Mouse (Mus musculus) forelimb bud, embryonic 11.5 days (tissue): ENCODE results near the gene Tceal1.
"Not testable (repeated sequence)": the region's sequence is repeated elsewhere in the genome, so short reads cannot be mapped to it uniquely, and the experiment has no call there.

ENCODE experiments used
- DNase-seq: peaks from one replicate; pipeline ENCODE4 v3.0.0-alpha.2; 2012; ENCODE audit warnings: low read depth, low spot score

Gene Tceal1

DNA sequence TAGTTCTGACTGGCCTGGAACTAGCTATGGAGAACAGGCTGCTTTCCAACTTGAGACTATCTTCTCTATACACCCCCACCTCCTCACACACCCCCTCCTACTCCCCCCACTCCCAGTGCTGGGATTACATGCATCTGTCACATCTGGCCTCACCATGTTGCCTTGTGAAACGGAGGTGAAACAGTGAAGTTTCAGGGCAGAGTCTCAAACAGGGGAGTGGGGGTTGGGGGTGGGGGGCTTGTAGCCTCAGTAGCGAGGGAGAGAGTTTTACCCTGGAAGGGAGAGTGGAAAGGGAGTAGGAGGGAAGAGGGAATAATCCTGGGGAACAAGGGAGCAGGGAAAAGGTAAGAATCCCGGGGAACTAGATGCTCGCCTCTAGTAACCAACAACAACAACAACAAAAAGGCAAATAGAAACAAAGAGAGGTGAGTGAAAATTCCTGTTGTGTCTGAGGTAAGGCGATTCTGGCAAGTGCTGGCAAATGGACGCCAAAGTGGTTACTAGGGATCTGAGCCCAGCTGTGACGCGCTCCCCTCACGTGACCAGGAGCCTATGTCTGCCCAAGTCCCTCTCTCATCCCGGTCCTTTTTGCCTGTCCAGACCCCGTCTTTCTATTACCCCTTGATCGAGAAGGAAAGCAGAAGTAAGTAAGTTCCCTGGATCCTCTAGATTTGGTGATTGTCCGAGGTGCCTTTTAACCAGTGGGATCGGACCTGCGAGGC is at the start of gene Tceal1:
Tceal1 (plus strand) TSS at position 537 of the 722 bp plus-strand sequence.
- peak; percentile 64 for DNase-seq

DNA sequence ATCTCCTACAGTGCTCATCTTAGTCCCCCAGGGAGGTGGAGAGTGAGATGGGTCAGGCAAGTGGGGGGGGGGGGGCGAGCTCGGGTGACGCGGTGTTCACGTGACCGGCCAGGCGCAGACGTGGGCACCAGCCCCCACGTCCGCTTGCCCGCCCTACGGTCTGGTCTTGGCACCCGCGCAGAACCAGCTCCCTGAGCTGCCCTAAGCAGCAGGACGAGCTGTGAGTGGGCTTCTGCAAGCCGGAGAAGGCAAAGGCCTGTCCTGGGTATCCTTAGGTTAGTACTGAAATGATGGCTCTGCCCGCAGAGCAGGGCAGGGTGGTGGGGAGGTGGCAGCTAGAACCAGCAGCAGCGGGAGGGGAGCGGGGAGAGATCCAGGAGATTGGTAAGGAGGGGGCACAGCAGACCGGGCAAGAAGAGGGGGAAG is 41.5 kb upstream of the Tceal1 start:
- no peak for DNase-seq

GRCm38 (mm10) chrX:136666762-136667464 is 40.9 kb upstream of the Tceal1 start:
- DNase-seq: not testable (repeated sequence)

DNA sequence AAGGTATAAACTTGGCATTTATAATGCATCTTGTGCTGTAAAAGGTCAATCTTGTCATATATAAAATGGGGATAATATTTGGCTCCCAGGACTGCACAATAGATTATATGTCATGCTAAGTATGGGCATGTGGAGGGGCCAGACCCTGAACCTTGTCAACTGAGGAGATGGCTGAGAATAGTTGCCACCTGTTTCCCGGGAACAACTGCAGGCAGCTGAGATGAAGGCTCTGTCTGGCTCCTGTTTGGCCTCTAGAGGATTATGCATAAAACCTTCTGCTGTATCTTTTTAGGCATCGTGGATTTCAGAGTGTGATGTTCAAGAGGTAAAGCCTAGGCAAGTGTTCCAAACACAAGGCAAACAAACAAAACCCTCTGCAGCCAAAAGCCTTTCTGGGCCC is 39.0 kb upstream of the Tceal1 start:
- no peak for DNase-seq

- DNase-seq: no peak
Observed at GRCm38 (mm10) chrX:136680989-136681388, 26.8 kb upstream of the Tceal1 start.

GRCm38 (mm10) chrX:136691606-136692293 is 16.0 kb upstream of the Tceal1 start:
- not testable (repeated sequence) for DNase-seq

GRCm38 (mm10) chrX:136692294-136692675 is 15.5 kb upstream of the Tceal1 start:
- no peak for DNase-seq

- no peak for DNase-seq
Observed at GRCm38 (mm10) chrX:136693196-136693595, 14.6 kb upstream of the Tceal1 start.

- DNase-seq: peak; percentile 46
Observed at GRCm38 (mm10) chrX:136708168-136708681, 443 bp downstream of the Tceal1 start.

GRCm38 (mm10) chrX:136708782-136709181 is 1.0 kb downstream of the Tceal1 start:
- no peak for DNase-seq

- not testable (repeated sequence) for DNase-seq
Observed at GRCm38 (mm10) chrX:136714742-136715474, 7.1 kb downstream of the Tceal1 start.

GRCm38 (mm10) chrX:136732016-136732415 is 24.2 kb downstream of the Tceal1 start:
- no peak for DNase-seq

DNA sequence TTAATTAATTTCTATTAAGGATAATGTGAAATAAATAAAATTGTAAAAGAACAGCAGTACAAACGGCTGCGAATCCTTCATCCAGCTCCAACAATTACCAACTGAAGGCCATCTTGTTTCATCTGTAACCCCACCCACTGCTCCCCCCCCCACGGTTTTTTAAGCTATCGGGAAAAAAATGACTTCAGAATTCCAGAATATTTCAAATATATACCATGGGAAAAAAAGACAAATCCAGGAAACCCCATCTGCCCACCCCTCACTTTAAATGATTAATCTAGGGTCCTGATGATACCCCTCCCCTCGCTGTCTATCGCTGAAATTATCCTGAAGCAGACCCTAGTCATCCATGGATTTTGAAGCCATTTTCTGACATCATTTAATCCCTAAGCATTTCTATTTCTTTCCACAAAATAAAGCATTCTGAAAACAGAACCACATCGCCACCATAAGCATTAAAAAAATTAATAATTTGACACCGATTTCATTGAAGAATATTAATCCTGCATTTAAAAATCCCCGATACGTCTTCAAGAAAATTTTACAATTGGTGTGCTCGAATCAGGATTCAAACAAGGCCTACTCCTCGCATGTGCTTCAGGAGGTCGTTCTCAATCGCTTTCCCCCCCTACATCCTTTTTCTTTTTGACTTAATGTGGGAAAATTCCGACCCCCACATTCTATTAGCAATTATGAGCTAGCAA is 32.5 kb downstream of the Tceal1 start:
- peak; percentile 14 for DNase-seq

DNA sequence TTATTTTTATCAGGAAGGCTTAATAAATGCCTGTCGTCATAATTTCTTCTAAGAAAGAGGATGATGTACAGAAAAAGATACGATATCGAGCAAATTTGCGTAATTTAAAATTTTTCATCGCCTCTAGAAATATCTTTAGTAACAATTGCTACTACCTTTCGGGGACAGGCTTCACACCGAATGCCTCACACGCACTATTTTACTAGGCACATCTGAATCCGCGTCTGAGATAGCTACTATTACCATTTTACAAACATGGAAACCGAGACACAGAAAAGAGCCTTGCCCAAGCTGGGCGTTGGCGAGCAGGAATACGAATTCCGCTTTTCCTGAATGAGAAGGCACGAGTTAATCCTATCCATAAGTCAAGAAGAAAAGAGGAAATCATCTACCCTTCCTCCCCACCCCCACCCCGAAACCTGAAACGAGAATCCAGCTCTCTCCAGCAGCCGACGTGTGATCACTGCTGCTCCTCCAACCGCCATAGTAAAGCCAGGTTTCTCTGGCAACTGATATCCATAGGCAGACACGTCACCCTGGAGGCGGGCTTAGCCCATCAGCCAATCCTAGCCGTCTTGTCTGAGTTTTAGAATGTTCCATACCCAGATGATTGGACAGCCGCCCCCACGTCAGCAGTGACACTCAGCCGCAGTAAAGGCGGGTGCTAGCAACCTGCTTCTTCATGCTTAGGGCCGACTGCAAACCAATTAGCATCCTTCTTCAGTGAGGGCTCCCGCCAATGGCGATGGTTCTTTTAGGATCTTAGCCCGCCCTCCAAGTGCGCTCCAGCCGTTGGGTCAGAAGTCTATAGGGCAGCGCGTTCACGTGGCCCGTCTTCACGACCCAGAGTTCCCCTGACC is 33.2 kb downstream of the Tceal1 start:
- peak; percentile 94 for DNase-seq

DNA sequence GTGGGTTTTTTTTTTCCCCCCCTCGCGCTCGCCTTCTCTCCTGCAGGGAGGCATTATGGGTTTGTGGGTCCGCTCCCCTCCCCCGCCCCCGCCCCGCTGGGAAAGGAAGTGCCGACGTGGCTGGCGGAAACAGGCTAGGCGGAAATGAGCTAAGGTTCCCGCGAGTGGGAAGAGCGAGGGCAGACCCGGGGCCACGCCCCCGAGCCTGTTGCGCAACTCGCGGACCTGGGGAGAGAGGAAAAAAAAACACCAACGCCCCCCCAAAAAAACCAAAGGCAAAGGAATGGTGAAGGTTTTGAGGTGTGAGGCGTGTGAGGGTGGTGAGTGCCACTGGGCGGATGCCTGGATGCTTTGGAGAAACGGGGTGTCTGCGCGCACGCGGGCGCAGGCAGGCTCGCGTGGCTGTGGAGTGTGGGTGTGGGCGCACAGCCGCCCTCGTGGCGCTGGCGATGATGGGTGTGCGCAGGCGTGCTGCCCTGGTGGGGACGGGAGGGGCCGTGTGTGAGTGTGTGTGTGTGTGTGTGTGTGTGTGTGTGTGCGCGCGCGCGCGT is 33.9 kb downstream of the Tceal1 start:
- peak; percentile 68 for DNase-seq

DNA sequence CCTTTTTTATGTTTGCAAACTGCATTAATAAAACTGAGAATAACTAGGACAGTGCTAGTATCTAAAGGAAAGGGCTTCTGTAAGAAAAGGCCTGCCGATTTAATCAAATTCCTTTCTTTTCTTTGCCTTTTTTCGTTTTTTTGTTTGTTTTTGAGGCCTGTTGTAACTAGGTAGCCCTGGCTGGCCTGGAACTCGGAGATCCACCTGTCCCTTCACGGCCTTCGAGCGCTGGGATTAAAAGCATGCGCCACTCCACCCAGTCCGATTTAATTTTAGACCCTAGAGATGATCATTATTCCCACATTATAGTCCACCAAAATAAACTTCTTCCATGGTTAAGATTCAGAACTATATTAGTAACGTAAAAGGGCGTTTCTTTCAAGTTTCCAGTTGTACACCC is 34.5 kb downstream of the Tceal1 start:
- peak; percentile 4 for DNase-seq

GRCm38 (mm10) chrX:136742661-136743103 is 34.9 kb downstream of the Tceal1 start:
- DNase-seq: peak; percentile 62

GRCm38 (mm10) chrX:136743459-136743858 is 35.7 kb downstream of the Tceal1 start, which contains the start of gene Morf4l2:
Gene Morf4l2, minus strand, starts transcription at chrX:136743690.
- DNase-seq: no peak

DNA sequence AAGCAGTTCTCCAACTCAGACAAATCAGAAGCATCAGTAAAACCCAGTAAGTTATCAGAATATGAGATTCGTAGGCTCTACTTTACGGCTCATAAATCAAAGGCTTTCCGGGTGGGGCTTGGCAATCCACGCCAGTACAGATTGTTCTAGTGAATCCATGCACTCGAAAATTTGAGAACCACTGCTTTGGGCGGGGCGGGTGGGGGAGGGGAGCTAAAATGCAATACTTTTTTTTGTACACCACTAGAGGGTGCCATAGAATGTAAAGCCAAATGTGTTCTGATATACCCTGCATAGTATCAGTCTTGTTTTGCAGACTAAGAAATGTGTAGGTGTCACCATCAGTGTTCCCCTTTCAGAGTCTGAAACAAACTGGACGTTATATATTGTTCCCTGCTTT is 36.9 kb downstream of the Tceal1 start:
- no peak for DNase-seq
